Mouse (Mus musculus): ENCODE results near the gene Bdh2. TPM values are rescaled to one million over a fixed set of nuclear protein-coding genes. Genes with fewer than 3 reads are reported as not detected.

Gene Bdh2
- 5.8 and 6.3 TPM in 2 replicates for polyA plus RNA-seq (2014; fragmentation: Nextera tagmentation; extraction: Ambion mirVana)

GRCm38 (mm10) chr3:135280669-135281415, at the start of gene Bdh2:
TSS of gene Bdh2 (plus strand) at chr3:135281221.
- Histone ChIP-seq H3K4me3 (ENCODE audit: low read depth, low read length) (no peak within 1 kb of the TSS), H3K27ac (ENCODE audit: low read length) (no peak within 1 kb of the TSS), H3K27me3 (ENCODE audit: control insufficient read depth, insufficient read depth, low read length) (no peaks in the 10 kb centered on the region), H3K9me3 (ENCODE audit: control insufficient read depth, low read depth, low read length) (no peaks in the 10 kb centered on the region), H3K36me3 (ENCODE audit: control insufficient read depth, insufficient read depth, low read length) (no peaks in the 10 kb centered on the region), H3K9ac (replicated peaks; ENCODE audit: low read depth, low read length) (no peak within 1 kb of the TSS), H3K4me2 (replicated peaks; ENCODE audit: low read depth, low read length) (peak within 1 kb of the TSS; percentile 33; the same call in 1 of the 2 replicates), H3K4me1 (ENCODE audit: control insufficient read depth, insufficient read depth, low read length) (0 out of 2 replicates have a peak, but pooled peaks cover 3% of the 10 kb centered on the region)
- WGBS, result 21% methylated on average over 14 of the region's 14 CpGs
- peak; percentile 81 for ATAC-seq (ENCODE audit: insufficient number of reproducible peaks, insufficient read depth, low FRiP score, low read depth)

- ATAC-seq (ENCODE audit: insufficient number of reproducible peaks, insufficient read depth, low FRiP score, low read depth), result no peak
- Histone ChIP-seq H3K27me3 (ENCODE audit: control insufficient read depth, insufficient read depth, low read length) (no peaks in the 10 kb centered on the region), H3K4me1 (ENCODE audit: control insufficient read depth, insufficient read depth, low read length) (no peaks in the 10 kb centered on the region), H3K27ac (ENCODE audit: low read length) (no peak overlapping the region), H3K4me2 (replicated peaks; ENCODE audit: low read depth, low read length) (no peak overlapping the region), H3K36me3 (ENCODE audit: control insufficient read depth, insufficient read depth, low read length) (peaks cover 60% of the 10 kb centered on the region), H3K9ac (replicated peaks; ENCODE audit: low read depth, low read length) (no peak overlapping the region), H3K9me3 (ENCODE audit: control insufficient read depth, low read depth, low read length) (no peaks in the 10 kb centered on the region), H3K4me3 (ENCODE audit: low read depth, low read length) (no peak overlapping the region)
- WGBS, result 80% methylated on average over 3 of the region's 3 CpGs
Observed at GRCm38 (mm10) chr3:135232058-135232457, 49.0 kb upstream of the Bdh2 start.

DNA sequence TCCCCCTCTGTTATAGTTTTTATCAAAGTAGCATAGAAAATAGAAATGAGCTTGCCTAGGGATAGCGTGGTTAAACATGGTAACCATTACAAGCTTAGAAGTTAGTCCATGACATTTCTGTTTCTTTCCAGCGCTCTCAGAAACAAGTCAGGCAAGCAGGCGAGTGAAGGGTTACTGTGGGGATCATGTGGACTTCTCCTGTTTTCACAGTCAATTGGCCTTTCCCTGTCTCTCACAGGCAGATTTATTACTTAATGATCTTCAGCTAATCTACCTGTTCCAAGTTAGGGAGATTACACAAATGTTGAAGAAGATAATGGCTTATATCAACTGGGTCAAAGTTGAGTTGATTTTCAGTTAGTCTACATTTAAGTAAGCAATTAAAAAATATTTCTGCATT, 48.6 kb upstream of the Bdh2 start:
- Histone ChIP-seq H3K4me3 (ENCODE audit: low read depth, low read length) (no peak overlapping the region), H3K27ac (ENCODE audit: low read length) (no peak overlapping the region), H3K9me3 (ENCODE audit: control insufficient read depth, low read depth, low read length) (no peaks in the 10 kb centered on the region), H3K9ac (replicated peaks; ENCODE audit: low read depth, low read length) (no peak overlapping the region), H3K4me1 (ENCODE audit: control insufficient read depth, insufficient read depth, low read length) (no peaks in the 10 kb centered on the region), H3K27me3 (ENCODE audit: control insufficient read depth, insufficient read depth, low read length) (no peaks in the 10 kb centered on the region), H3K36me3 (ENCODE audit: control insufficient read depth, insufficient read depth, low read length) (peaks cover 64% of the 10 kb centered on the region), H3K4me2 (replicated peaks; ENCODE audit: low read depth, low read length) (no peak overlapping the region)
- WGBS, result 85% methylated on average over 3 of the region's 3 CpGs
- ATAC-seq (ENCODE audit: insufficient number of reproducible peaks, insufficient read depth, low FRiP score, low read depth), result no peak

DNA sequence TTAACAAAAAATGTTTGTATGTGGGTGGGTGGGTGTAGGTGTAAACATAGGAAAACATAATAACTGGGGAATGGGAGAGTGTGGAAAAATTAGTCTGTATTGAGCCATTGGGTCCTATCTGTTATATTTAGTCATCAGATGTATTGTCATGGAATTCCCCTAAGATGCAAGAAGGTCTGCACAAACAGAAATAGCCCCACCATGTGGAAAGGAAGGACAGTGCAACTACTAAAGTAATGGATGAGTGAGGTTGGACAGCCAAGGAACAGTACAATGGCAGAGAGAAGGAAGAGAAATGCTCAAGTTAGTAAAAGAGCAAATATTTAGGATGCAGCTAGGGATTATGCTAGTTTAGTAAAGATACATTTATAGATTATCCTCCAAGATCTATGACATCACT, 35.3 kb upstream of the Bdh2 start:
- H3K27ac ChIP-seq (ENCODE audit: low read length), result no peak overlapping the region
- peaks cover 61% of the 10 kb centered on the region for H3K36me3 ChIP-seq (ENCODE audit: control insufficient read depth, insufficient read depth, low read length)
- no peaks in the 10 kb centered on the region for H3K9me3 ChIP-seq (ENCODE audit: control insufficient read depth, low read depth, low read length)
- H3K9ac ChIP-seq (replicated peaks; ENCODE audit: low read depth, low read length), result no peak overlapping the region
- H3K4me1 ChIP-seq (ENCODE audit: control insufficient read depth, insufficient read depth, low read length), result no peaks in the 10 kb centered on the region
- no peak overlapping the region for H3K4me3 ChIP-seq (ENCODE audit: low read depth, low read length)
- no peak for ATAC-seq (ENCODE audit: insufficient number of reproducible peaks, insufficient read depth, low FRiP score, low read depth)
- no peak overlapping the region for H3K4me2 ChIP-seq (replicated peaks; ENCODE audit: low read depth, low read length)
- H3K27me3 ChIP-seq (ENCODE audit: control insufficient read depth, insufficient read depth, low read length), result no peaks in the 10 kb centered on the region

DNA sequence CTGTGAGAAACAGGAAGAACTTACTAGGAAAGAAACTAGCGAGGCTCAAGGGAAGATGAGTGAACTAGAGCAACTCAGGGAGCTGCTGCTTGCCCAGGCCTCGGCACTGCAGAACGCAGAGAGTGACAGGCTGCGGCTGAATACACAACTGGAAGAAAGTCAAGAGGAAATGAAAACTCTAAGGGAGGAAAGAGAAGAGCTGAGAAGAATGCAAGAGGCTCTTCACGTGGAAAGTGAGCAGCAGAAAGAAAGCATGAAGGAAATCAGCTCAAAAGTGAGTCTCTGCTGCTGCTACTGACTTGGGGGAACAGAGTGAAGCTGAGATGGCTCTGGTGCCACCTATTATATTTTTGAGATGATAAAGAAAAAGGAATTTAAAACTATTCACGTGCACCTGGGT, 34.2 kb upstream of the Bdh2 start:
- peaks cover 60% of the 10 kb centered on the region for H3K36me3 ChIP-seq (ENCODE audit: control insufficient read depth, insufficient read depth, low read length)
- WGBS, result 92% methylated on average over 6 of the region's 6 CpGs

DNA sequence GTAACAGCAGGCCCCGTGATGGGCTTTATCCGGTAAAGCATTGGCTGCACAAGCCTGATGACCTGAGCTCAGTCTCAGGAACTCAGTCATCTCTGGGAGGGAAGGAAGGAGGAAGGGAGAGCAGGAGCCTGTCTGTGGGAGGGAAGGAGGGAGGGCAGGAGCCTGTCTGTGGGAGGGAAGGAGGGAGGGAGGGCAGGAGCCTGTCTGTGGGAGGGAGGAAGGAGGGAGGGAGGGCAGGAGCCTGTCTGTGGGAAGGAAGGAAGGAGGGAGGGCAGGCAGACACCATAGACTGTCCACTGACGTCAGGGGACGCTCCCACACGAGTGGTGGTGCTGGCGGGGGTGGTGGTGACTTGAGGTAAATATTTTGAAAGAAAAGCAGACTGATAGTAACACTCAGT, 31.9 kb upstream of the Bdh2 start:
- H3K4me2 ChIP-seq (replicated peaks; ENCODE audit: low read depth, low read length), result no peak overlapping the region
- peak; percentile 69; the same call in 1 of the 2 replicates for ATAC-seq (ENCODE audit: insufficient number of reproducible peaks, insufficient read depth, low FRiP score, low read depth)
- H3K4me1 ChIP-seq (ENCODE audit: control insufficient read depth, insufficient read depth, low read length), result no peaks in the 10 kb centered on the region
- H3K4me3 ChIP-seq (ENCODE audit: low read depth, low read length), result no peak overlapping the region
- WGBS, result 77% methylated on average over 6 of the region's 6 CpGs
- H3K27me3 ChIP-seq (ENCODE audit: control insufficient read depth, insufficient read depth, low read length), result no peaks in the 10 kb centered on the region
- no peak overlapping the region for H3K27ac ChIP-seq (ENCODE audit: low read length)
- no peak overlapping the region for H3K9ac ChIP-seq (replicated peaks; ENCODE audit: low read depth, low read length)
- H3K36me3 ChIP-seq (ENCODE audit: control insufficient read depth, insufficient read depth, low read length), result peaks cover 52% of the 10 kb centered on the region
- no peaks in the 10 kb centered on the region for H3K9me3 ChIP-seq (ENCODE audit: control insufficient read depth, low read depth, low read length)

More for the DNA sequence above, 34.2 kb upstream of the Bdh2 start:
- H3K9me3 ChIP-seq (ENCODE audit: control insufficient read depth, low read depth, low read length), result no peaks in the 10 kb centered on the region
- H3K27me3 ChIP-seq (ENCODE audit: control insufficient read depth, insufficient read depth, low read length), result no peaks in the 10 kb centered on the region
- H3K27ac ChIP-seq (ENCODE audit: low read length), result no peak overlapping the region
- H3K4me3 ChIP-seq (ENCODE audit: low read depth, low read length), result no peak overlapping the region
- no peak for ATAC-seq (ENCODE audit: insufficient number of reproducible peaks, insufficient read depth, low FRiP score, low read depth)
- H3K9ac ChIP-seq (replicated peaks; ENCODE audit: low read depth, low read length), result no peak overlapping the region
- no peaks in the 10 kb centered on the region for H3K4me1 ChIP-seq (ENCODE audit: control insufficient read depth, insufficient read depth, low read length)
- H3K4me2 ChIP-seq (replicated peaks; ENCODE audit: low read depth, low read length), result no peak overlapping the region

GRCm38 (mm10) chr3:135251825-135252224, 29.2 kb upstream of the Bdh2 start:
- Histone ChIP-seq H3K27ac (ENCODE audit: low read length) (no peak overlapping the region), H3K27me3 (ENCODE audit: control insufficient read depth, insufficient read depth, low read length) (no peaks in the 10 kb centered on the region), H3K36me3 (ENCODE audit: control insufficient read depth, insufficient read depth, low read length) (peaks cover 56% of the 10 kb centered on the region), H3K9ac (replicated peaks; ENCODE audit: low read depth, low read length) (no peak overlapping the region), H3K4me3 (ENCODE audit: low read depth, low read length) (no peak overlapping the region), H3K9me3 (ENCODE audit: control insufficient read depth, low read depth, low read length) (no peaks in the 10 kb centered on the region), H3K4me1 (ENCODE audit: control insufficient read depth, insufficient read depth, low read length) (no peaks in the 10 kb centered on the region), H3K4me2 (replicated peaks; ENCODE audit: low read depth, low read length) (no peak overlapping the region)
- WGBS, result 94% methylated on average over 6 of the region's 6 CpGs
- no peak for ATAC-seq (ENCODE audit: insufficient number of reproducible peaks, insufficient read depth, low FRiP score, low read depth)

GRCm38 (mm10) chr3:135254784-135255183, 26.2 kb upstream of the Bdh2 start:
- no peak overlapping the region for H3K4me3 ChIP-seq (ENCODE audit: low read depth, low read length)
- no peak overlapping the region for H3K9ac ChIP-seq (replicated peaks; ENCODE audit: low read depth, low read length)
- no peaks in the 10 kb centered on the region for H3K9me3 ChIP-seq (ENCODE audit: control insufficient read depth, low read depth, low read length)
- peaks cover 55% of the 10 kb centered on the region for H3K36me3 ChIP-seq (ENCODE audit: control insufficient read depth, insufficient read depth, low read length)
- no peak overlapping the region for H3K4me2 ChIP-seq (replicated peaks; ENCODE audit: low read depth, low read length)
- ATAC-seq (ENCODE audit: insufficient number of reproducible peaks, insufficient read depth, low FRiP score, low read depth), result no peak
- no peaks in the 10 kb centered on the region for H3K4me1 ChIP-seq (ENCODE audit: control insufficient read depth, insufficient read depth, low read length)
- H3K27me3 ChIP-seq (ENCODE audit: control insufficient read depth, insufficient read depth, low read length), result no peaks in the 10 kb centered on the region
- no peak overlapping the region for H3K27ac ChIP-seq (ENCODE audit: low read length)

DNA sequence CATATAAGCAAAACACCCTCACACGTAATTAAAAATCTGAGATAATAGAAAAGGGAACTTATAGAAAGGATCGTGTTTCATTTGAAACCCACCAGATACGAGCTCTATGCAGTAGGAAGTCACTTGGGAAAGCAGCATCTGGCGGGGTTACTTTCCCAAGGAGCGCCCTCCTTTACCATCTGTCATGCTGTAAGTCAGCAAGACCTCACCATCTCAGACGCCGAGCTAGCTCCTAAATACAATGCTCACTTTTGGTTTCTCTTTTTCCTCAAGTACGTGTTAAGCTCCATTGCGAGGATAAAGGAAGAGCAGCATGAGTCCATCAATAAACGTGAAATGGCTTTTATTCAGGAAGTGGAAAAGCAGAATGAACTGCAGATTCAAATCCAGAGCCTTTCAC, 22.1 kb upstream of the Bdh2 start:
- Histone ChIP-seq H3K27ac (ENCODE audit: low read length) (no peak overlapping the region), H3K9me3 (ENCODE audit: control insufficient read depth, low read depth, low read length) (no peaks in the 10 kb centered on the region), H3K9ac (replicated peaks; ENCODE audit: low read depth, low read length) (no peak overlapping the region), H3K4me2 (replicated peaks; ENCODE audit: low read depth, low read length) (no peak overlapping the region), H3K36me3 (ENCODE audit: control insufficient read depth, insufficient read depth, low read length) (peaks cover 77% of the 10 kb centered on the region), H3K4me3 (ENCODE audit: low read depth, low read length) (no peak overlapping the region), H3K4me1 (ENCODE audit: control insufficient read depth, insufficient read depth, low read length) (no peaks in the 10 kb centered on the region), H3K27me3 (ENCODE audit: control insufficient read depth, insufficient read depth, low read length) (no peaks in the 10 kb centered on the region)
- WGBS, result 90% methylated on average over 10 of the region's 10 CpGs
- ATAC-seq (ENCODE audit: insufficient number of reproducible peaks, insufficient read depth, low FRiP score, low read depth), result no peak
